Mouse (Mus musculus) granulocyte monocyte progenitor cell, adult 5-6 weeks (primary cell): ENCODE results near the gene Dph5. TPM values are rescaled to one million over a fixed set of nuclear protein-coding genes. Genes with fewer than 3 reads are reported as not detected.
"Not testable (repeated sequence)": the region's sequence is repeated elsewhere in the genome, so short reads cannot be mapped to it uniquely, and the experiment has no call there.

ENCODE experiments used
- ATAC-seq: replicated peaks from 2 replicates; pipeline ENCODE4 v1.8.0; 2016; ENCODE audit warnings: mild to moderate bottlenecking, moderate TSS enrichment, inconsistent platforms; ENCODE audit not compliant: poor library complexity, severe bottlenecking
- total RNA-seq, 2 experiments: library from RNA; stranded (forward) in 1 of 2; stranded (reverse) in 1 of 2; fragments of 200-712, 200-1000 nt in 1 of 2; fragments of >200 nt in 1 of 2; fragmentation: Nextera tagmentation in 1 of 2; gene quantifications; 2 replicates each; pipeline ENCODE4 v1.2.3; 2014 to 2017

The Dph5 gene
- total RNA-seq, 2 experiments from 2014 or later = 36.2 to 50.4 TPM

- peak; percentile 30 for ATAC-seq
Observed at GRCm38 (mm10) chr3:115888310-115889106, 871 bp downstream of the Dph5 start.

DNA sequence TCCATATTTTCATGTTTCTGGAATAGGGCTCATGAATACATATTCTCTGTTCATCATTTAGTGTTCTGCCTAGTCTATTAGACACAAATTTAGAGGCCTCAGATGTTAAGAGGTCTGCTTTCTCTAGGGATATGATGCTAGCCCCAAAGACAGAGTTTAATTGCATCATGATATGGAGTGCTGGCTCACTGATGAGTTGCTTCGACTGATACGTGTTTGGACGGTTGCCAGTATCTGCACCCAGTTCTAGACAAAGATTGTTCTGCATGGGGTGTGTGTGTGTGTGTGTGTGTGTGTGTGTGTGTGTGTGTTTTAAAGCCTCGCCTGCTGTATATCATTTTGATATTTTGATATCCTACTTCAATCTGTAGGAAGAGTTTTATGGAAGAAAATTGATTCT, 4.7 kb downstream of the Dph5 start:
- no peak for ATAC-seq

- ATAC-seq = no peak
Observed at GRCm38 (mm10) chr3:115893166-115893565, 5.5 kb downstream of the Dph5 start.

DNA sequence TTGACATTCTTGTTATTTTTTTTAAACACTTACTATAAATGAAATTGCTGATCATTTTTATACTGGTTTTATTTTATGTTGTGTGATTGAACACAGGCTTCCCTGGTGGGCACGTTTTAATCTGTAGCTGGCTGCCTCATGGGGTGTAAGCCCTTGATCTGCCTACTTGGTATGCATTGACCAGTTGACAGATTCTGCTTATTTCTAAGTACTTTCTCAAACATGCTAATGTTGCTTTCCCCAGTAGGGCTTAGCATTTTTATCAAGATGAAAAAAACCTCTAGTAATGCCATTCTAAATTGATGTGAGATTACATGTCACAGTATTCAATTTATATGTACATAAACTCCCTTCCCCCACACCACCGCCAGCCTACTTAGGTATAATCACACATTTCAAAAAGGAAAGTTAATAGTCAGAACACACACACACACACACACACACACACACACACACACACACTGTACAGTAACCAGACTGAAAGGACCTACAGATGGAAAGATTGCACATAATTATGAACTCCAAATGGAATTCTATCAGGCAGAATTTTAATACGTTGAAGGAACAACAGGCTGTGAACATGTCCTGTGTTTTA, 10.8 kb downstream of the Dph5 start:
- ATAC-seq = no peak

- peak; percentile 100 for ATAC-seq
Observed at GRCm38 (mm10) chr3:115902301-115902956, 14.8 kb downstream of the Dph5 start.

DNA sequence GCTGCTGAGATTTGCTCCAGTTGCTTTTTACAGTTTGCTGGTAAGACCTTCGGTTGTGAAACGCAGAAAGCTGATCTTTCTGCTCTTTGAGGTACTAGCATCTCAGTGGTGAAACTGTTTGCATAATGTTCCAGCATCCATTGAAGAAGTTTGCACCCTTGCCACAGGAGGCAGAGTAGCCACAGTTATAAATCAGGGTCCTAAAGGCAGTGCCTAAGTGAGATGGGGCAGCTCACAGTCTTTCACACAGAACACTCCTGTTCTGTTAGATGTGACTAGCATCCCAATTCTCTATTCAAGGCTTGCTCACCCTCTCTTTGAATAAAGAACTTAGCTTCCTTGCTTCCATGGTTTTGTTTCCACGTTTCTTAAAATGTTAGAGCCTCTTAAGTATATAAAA, 17.4 kb downstream of the Dph5 start:
- no peak for ATAC-seq

- no peak for ATAC-seq
Observed at GRCm38 (mm10) chr3:115905567-115905966, 17.9 kb downstream of the Dph5 start.

GRCm38 (mm10) chr3:115907406-115907805, 19.8 kb downstream of the Dph5 start:
- ATAC-seq = not testable (repeated sequence)

- no peak for ATAC-seq
Observed at GRCm38 (mm10) chr3:115924401-115925190, 37.0 kb downstream of the Dph5 start.

DNA sequence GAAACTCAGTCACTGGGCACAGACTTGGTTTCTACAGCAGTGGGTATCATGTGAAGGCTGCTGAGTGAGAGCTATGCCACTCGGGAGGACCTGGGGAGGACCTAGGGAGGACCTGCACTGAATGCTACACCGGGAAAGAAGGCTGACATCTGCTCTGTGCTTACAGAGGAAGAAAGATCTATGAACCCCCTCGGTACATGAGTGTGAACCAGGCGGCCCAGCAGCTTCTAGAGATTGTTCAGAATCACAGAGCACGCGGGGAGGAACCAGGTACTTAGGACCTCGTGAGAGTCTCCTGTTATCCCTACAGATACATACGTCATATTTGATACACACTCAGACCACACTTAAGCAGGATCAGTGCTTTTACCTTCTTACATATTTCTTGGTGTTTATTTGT, 38.9 kb downstream of the Dph5 start:
- no peak for ATAC-seq

DNA sequence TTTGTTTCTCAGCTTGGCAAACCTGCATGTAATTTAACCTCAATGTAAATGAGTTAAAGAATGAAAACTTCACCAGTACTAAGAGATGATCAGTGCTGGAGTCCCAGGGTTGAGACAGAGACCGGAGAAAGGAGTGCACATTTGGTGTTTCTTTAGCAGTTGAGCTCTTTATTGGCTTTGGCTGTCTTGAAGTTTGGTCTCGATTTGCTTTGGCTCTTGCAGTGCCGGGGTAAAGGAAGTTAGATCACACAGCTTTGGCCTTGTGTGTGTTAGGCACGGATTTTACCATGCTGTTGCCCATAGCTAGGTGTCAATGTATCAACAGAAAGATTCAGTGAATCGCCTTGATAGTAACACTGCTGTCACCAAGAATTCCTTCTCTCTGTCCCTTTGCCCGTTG, 44.1 kb downstream of the Dph5 start:
- no peak for ATAC-seq

DNA sequence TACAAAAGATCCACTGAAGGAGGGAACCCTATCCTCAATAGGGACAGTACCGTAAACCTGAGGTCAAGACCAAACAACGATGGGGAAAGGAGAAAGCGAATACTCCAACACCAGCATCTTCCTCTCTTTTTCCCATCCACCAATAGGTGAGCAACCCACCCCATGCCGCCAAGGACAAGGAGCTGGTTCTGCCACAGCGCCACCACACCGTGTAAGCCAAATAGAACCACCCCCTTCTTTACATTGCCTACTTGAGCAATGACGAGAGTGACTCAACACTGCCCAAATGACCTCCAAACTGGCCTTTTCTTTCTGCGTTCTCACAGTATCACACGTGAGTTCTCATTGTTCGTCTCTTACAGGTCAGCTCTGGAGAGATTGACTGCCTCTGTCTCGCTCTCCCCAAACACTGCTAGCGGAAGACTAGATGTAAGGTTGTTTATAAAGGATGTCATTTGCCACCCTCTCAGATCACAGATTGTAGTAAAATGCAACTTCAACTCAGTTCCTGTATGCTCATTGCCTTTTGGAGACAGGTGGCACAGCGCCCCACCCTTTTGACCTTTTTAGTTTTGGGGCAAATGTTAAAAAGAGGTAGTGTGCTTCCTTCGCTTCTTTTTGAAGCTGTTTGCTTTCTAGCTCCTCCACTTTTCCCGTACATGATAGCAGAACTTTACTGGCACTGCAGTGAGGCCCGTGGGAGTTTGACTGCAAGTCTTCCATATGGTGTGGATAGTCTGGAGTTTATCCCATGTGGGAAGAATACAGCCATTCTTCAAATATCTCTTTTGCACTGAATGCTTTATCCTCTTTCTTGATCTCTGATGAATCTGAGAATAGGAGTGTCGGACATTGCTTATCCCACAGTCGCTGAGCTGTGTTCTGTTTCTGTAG, 45.9 kb downstream of the Dph5 start:
- no peak for ATAC-seq

GRCm38 (mm10) chr3:115936734-115937599, 49.3 kb downstream of the Dph5 start:
- peak; percentile 93 for ATAC-seq

DNA sequence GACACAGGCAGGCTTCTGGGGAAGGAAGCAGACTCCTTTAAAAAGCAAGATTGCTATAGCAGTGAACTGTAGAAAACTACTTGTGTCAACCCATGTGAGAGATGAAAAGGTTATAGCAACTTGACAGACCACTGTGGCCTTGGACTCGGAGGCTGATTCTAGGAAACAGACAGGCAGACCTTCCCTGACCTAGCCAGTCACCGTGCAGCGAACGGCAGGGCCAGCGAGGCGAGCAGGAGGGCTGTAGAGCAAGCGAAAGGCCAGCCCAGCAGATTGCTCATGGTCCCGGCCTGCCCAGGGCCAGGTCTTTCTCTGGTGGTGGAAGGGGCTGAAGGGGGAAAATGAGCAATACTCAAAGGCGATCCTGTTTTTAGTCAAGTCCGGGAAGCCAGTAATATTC, 50.2 kb downstream of the Dph5 start:
- ATAC-seq = no peak

GRCm38 (mm10) chr3:115940510-115940909, 52.9 kb downstream of the Dph5 start:
- ATAC-seq = no peak

DNA sequence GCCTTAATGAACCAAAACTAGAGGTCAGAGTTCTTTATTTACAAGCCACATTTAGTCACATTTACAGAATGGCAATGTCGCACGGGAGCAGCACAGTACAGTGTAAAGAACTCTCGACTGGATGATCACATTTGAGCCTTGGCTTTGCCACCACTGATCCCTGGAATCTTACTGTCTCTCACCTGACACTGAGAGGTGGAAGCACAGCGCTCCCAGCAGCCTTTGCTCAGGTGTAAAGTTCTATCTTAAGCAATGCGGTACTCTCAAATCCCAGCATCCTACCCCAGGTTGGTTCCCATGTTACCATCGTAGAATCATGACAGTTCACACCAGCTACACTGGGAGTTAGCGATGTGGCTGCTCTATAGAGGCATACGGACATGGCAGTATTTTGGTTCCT, 53.8 kb downstream of the Dph5 start:
- no peak for ATAC-seq

DNA sequence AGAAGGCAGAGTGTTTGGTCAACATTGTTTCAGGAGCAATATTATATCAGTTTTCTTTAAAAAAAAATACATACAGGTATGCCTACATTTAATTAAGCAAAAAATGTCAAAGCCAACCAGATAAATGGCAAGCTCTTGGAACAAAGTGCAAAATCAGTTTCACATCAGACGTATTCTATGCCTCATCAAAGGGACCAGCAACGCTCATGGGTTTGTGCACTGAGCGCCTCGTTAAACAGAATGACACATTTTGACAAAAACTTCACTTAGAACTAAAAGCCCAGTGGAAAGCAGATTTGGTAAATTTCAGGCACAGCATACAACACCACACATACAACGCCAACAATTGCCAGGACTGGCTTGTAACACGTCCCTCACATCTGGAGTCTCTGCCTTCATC, 56.7 kb downstream of the Dph5 start:
- no peak for ATAC-seq

- no peak for ATAC-seq
Observed at GRCm38 (mm10) chr3:115946272-115946671, 58.6 kb downstream of the Dph5 start.
